ENCODE assay signal across 8 mouse cellular contexts in the genomic region with DNA sequence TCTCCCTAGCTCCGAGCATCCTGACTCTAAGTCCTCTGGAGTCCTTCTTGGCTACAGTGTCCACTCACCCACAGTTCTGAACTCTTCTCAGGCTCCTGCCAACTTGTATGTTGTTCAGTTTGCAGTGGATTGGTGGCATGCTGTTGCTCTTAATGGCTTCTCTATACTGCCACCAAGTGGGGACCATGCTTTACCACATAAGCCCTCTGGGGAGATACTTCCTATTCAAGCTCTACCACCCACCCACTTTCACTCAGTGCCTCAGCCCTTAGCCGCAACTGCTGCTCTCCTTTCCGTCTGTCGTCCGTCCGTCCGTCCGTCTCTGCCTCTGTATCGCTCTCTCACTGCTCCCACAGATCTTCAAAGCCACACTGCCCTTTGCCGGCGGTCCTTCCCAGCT. TPM values are rescaled to one million over a fixed set of nuclear protein-coding genes. Genes with fewer than 3 reads are reported as not detected.
DNase-seq lines count a peak whose midpoint lies in the region; ATAC-seq and TF ChIP-seq lines count a peak whose summit lies in the region.

No protein-coding gene starts in this region.

- no peak for TF ChIP-seq CTCF in thymus, adult 2 months (IDR thresholded peaks at IDR 0.05; ENCODE audit: borderline replicate concordance, control insufficient read depth, extremely low read depth, insufficient read depth, low read length, poor library complexity)

- no peak for ATAC-seq in embryonic facial prominence, embryonic 12.5 days (ENCODE audit: insufficient number of reproducible peaks, insufficient read depth, low FRiP score, low TSS enrichment)
- 0 out of 2 replicates have a peak, but pooled peaks have one; percentile 57 for ATAC-seq in heart, embryonic 14.5 days (ENCODE audit: insufficient number of reproducible peaks, insufficient read depth, low FRiP score, low read depth)
- peak; percentile 85 for ATAC-seq in kidney, embryonic 16.5 days (ENCODE audit: low FRiP score, low TSS enrichment)
- 0 out of 2 replicates have a peak, but pooled peaks have one; percentile 42 for ATAC-seq in liver, embryonic 15.5 days (ENCODE audit: insufficient read depth)

- H3K9ac ChIP-seq in embryonic facial prominence, embryonic 12.5 days = no peak overlapping the region
- peak overlapping the region; percentile 35 for H3K9ac ChIP-seq in heart, embryonic 14.5 days (ENCODE audit: low read length)
- peak overlapping the region; percentile 56 for H3K9ac ChIP-seq in kidney, embryonic 16.5 days (replicated peaks; ENCODE audit: low read length)
- H3K9ac ChIP-seq in liver, embryonic 15.5 days = no peak overlapping the region

- H3K4me3 ChIP-seq in embryonic facial prominence, embryonic 12.5 days = no peak overlapping the region
- peak overlapping the region; percentile 26 to 38; a peak in 3 of 4 replicates for H3K4me3 ChIP-seq in heart, embryonic 14.5 days (ENCODE audit: control insufficient read depth in 1 of 2, insufficient read depth in 1 of 2, low read depth in 1 of 2, low read length in 2 of 2)
- peak overlapping the region; percentile 26 for H3K4me3 ChIP-seq in kidney, embryonic 16.5 days (ENCODE audit: low read length)
- H3K4me3 ChIP-seq in liver, embryonic 15.5 days (replicated peaks) = no peak overlapping the region
- H3K4me3 ChIP-seq in thymus, adult 2 months (ENCODE audit: control insufficient read depth, insufficient read depth, low read length) = no peak overlapping the region

- DNase-seq in CD8-positive naive resting alpha-beta T cell, adult 2 months (ENCODE audit: low read depth in 2 of 2, low spot score in 2 of 2) = peak; percentile 39 to 61
- DNase-seq in adipocyte (ENCODE audit: low spot score) = peak; percentile 82
- peak; percentile 38 for DNase-seq in neural tube, embryonic 10.5 days (ENCODE audit: extremely low spot score, low spot score)
- peak; percentile 74 for DNase-seq in thymus, adult 2 months

- peak overlapping the region; percentile 19; the same call in 1 of the 2 replicates for H3K4me2 ChIP-seq in embryonic facial prominence, embryonic 12.5 days (replicated peaks)
- H3K4me2 ChIP-seq in heart, embryonic 14.5 days (ENCODE audit: low read length) = peak overlapping the region; percentile 56
- peak overlapping the region; percentile 44; the same call in 1 of the 2 replicates for H3K4me2 ChIP-seq in kidney, embryonic 16.5 days (replicated peaks; ENCODE audit: low read depth, low read length)
- peak overlapping the region; percentile 43; the same call in 1 of the 2 replicates for H3K4me2 ChIP-seq in liver, embryonic 15.5 days

- no peak overlapping the region for H3K27ac ChIP-seq in embryonic facial prominence, embryonic 12.5 days
- H3K27ac ChIP-seq in heart, embryonic 14.5 days (replicated peaks in 1 of 2; ENCODE audit: control insufficient read depth in 1 of 2, insufficient read depth in 1 of 2, low read depth in 2 of 2, low read length in 2 of 2) = no peak overlapping the region
- no peak overlapping the region for H3K27ac ChIP-seq in kidney, embryonic 16.5 days (ENCODE audit: low read length)
- H3K27ac ChIP-seq in liver, embryonic 15.5 days (replicated peaks) = no peak overlapping the region
- no peak overlapping the region for H3K27ac ChIP-seq in thymus, adult 2 months (ENCODE audit: control insufficient read depth, insufficient read depth, low read length)

- H3K27me3 ChIP-seq in embryonic facial prominence, embryonic 12.5 days = no peaks in the 10 kb centered on the region
- H3K27me3 ChIP-seq in heart, embryonic 14.5 days (ENCODE audit: control insufficient read depth, insufficient read depth, low read length) = no peaks in the 10 kb centered on the region
- H3K27me3 ChIP-seq in kidney, embryonic 16.5 days (ENCODE audit: insufficient read depth, low read length) = no peaks in the 10 kb centered on the region
- H3K27me3 ChIP-seq in liver, embryonic 15.5 days = no peaks in the 10 kb centered on the region
- no peaks in the 10 kb centered on the region for H3K27me3 ChIP-seq in thymus, adult 2 months (ENCODE audit: control insufficient read depth, insufficient read depth, low read length)

- WGBS in embryonic facial prominence, embryonic 12.5 days = 24% methylated on average over 11 of the region's 11 CpGs
- 17% methylated on average over 11 of the region's 11 CpGs for WGBS in heart, embryonic 14.5 days
- 23% methylated on average over 11 of the region's 11 CpGs for WGBS in kidney, embryonic 16.5 days
- 8% methylated on average over 11 of the region's 11 CpGs for WGBS in liver, embryonic 15.5 days (ENCODE audit: insufficient replicate concordance)
- WGBS in thymus, adult 2 months = 15% methylated on average over 11 of the region's 11 CpGs

- no peak for TF ChIP-seq POLR2A in thymus, adult 2 months (IDR thresholded peaks at IDR 0.05; ENCODE audit: control insufficient read depth, extremely low read depth, insufficient read depth, low read length, poor library complexity)

- no peaks in the 10 kb centered on the region for H3K9me3 ChIP-seq in embryonic facial prominence, embryonic 12.5 days
- no peaks in the 10 kb centered on the region for H3K9me3 ChIP-seq in heart, embryonic 14.5 days (ENCODE audit: control insufficient read depth, low read length)
- H3K9me3 ChIP-seq in kidney, embryonic 16.5 days (ENCODE audit: low read length) = no peaks in the 10 kb centered on the region
- no peaks in the 10 kb centered on the region for H3K9me3 ChIP-seq in liver, embryonic 15.5 days (replicated peaks)

- H3K36me3 ChIP-seq in embryonic facial prominence, embryonic 12.5 days = no peaks in the 10 kb centered on the region
- no peaks in the 10 kb centered on the region for H3K36me3 ChIP-seq in heart, embryonic 14.5 days (ENCODE audit: control insufficient read depth, insufficient read depth, low read length)
- no peaks in the 10 kb centered on the region for H3K36me3 ChIP-seq in kidney, embryonic 16.5 days (ENCODE audit: insufficient read depth, low read length)
- H3K36me3 ChIP-seq in liver, embryonic 15.5 days (replicated peaks) = no peaks in the 10 kb centered on the region
- H3K36me3 ChIP-seq in thymus, adult 2 months (ENCODE audit: control insufficient read depth, insufficient read depth, low read length) = no peaks in the 10 kb centered on the region

- no peaks in the 10 kb centered on the region for H3K4me1 ChIP-seq in embryonic facial prominence, embryonic 12.5 days
- H3K4me1 ChIP-seq in heart, embryonic 14.5 days (ENCODE audit: control insufficient read depth in 2 of 2, insufficient read depth in 2 of 2, low read length in 2 of 2) = peaks cover 0 to 3% of the 10 kb centered on the region in 2 experiments; a peak in 1 of 4 replicates
- H3K4me1 ChIP-seq in kidney, embryonic 16.5 days (ENCODE audit: insufficient read depth, low read length) = no peaks in the 10 kb centered on the region
- H3K4me1 ChIP-seq in liver, embryonic 15.5 days (replicated peaks) = peaks cover 7% of the 10 kb centered on the region; the same call in 1 of the 2 replicates
- no peaks in the 10 kb centered on the region; the same call in 1 of the 2 replicates for H3K4me1 ChIP-seq in thymus, adult 2 months (replicated peaks; ENCODE audit: control insufficient read depth, insufficient read depth, low read length)

RNA-seq across cellular contexts. Expression of a gene that starts 10.2 kb away (rescaled TPM):
- 0.73 and 1.8 TPM in 2 replicates for polyA plus RNA-seq in embryonic facial prominence, embryonic 12.5 days (2016; fragmentation: Nextera tagmentation; extraction: Ambion mirVana)
- polyA plus RNA-seq in heart, embryonic 14.5 days (2014; fragmentation: Nextera tagmentation; extraction: Ambion mirVana) = 0.13 and 1.0 TPM in 2 replicates
- 1.0 and 1.1 TPM in 2 replicates for polyA plus RNA-seq in kidney, embryonic 16.5 days (2015; fragmentation: Nextera tagmentation; extraction: Ambion mirVana)
- polyA plus RNA-seq in liver, embryonic 15.5 days (2015; fragmentation: Nextera tagmentation; extraction: Ambion mirVana) = 0.07 and 0.14 TPM in 2 replicates
- 0.58 and 1.1 TPM in 2 replicates for polyA plus RNA-seq in thymus, adult 2 months (2012; rRNA removed)

RNA-seq across cellular contexts. Expression of a gene that starts 19.1 kb away (rescaled TPM):
- polyA plus RNA-seq in embryonic facial prominence, embryonic 12.5 days (2016; fragmentation: Nextera tagmentation; extraction: Ambion mirVana) = 36.2 and 37.2 TPM in 2 replicates
- 19.2 and 20.8 TPM in 2 replicates for polyA plus RNA-seq in heart, embryonic 14.5 days (2014; fragmentation: Nextera tagmentation; extraction: Ambion mirVana)
- polyA plus RNA-seq in kidney, embryonic 16.5 days (2015; fragmentation: Nextera tagmentation; extraction: Ambion mirVana) = 30.1 and 33.6 TPM in 2 replicates
- polyA plus RNA-seq in liver, embryonic 15.5 days (2015; fragmentation: Nextera tagmentation; extraction: Ambion mirVana) = 14.2 and 15.1 TPM in 2 replicates
- 138 and 153 TPM in 2 replicates for polyA plus RNA-seq in thymus, adult 2 months (2012; rRNA removed)

RNA-seq across cellular contexts. Expression of a gene that starts 27.8 kb away (rescaled TPM):
- polyA plus RNA-seq in embryonic facial prominence, embryonic 12.5 days (2016; fragmentation: Nextera tagmentation; extraction: Ambion mirVana) = 201 and 203 TPM in 2 replicates
- 51.6 and 54.0 TPM in 2 replicates for polyA plus RNA-seq in heart, embryonic 14.5 days (2014; fragmentation: Nextera tagmentation; extraction: Ambion mirVana)
- 173 and 179 TPM in 2 replicates for polyA plus RNA-seq in kidney, embryonic 16.5 days (2015; fragmentation: Nextera tagmentation; extraction: Ambion mirVana)
- 103 and 111 TPM in 2 replicates for polyA plus RNA-seq in liver, embryonic 15.5 days (2015; fragmentation: Nextera tagmentation; extraction: Ambion mirVana)
- 150 and 214 TPM in 2 replicates for polyA plus RNA-seq in thymus, adult 2 months (2012; rRNA removed)

Comparison
In these comparisons a context has a peak if more than half of its experiments do, and no peak if none do; other contexts are left out.
1. H3K4me3 ChIP-seq: peak in heart, embryonic 14.5 days (2 of 2) and kidney, embryonic 16.5 days (single experiment); none in embryonic facial prominence, embryonic 12.5 days (single experiment), liver, embryonic 15.5 days (single experiment) and thymus, adult 2 months (single experiment).
2. H3K9ac ChIP-seq: peak in heart, embryonic 14.5 days (single experiment) and kidney, embryonic 16.5 days (single experiment); none in embryonic facial prominence, embryonic 12.5 days (single experiment) and liver, embryonic 15.5 days (single experiment).
3. Peak in every context shown above with its lines, with median percentiles within 50 percentile points of each other: DNase-seq and H3K4me2 ChIP-seq.